Mouse (Mus musculus): ENCODE measurements at regions not wholly inside any gene's neighbourhood (a gene's known extent, or its start where the extent isn't known, plus 50 kb on each side); places are given as distances from the start of the nearest gene placed in this dataset.

GRCm38 (mm10) chr10:107217376-107218235 is 53.9 kb upstream of the Lin7a start:
- in situ Hi-C loops (cut with MboI; ENCODE audit: low pct_unique_long_range_greater_than_20kb), result no loop called here
- ATAC-seq (no peak), DNase-seq (ENCODE audit: low read depth, low spot score) (no peak)
- TF ChIP-seq CTCF (IDR thresholded peaks at IDR 0.05), result no peak
- CTCF ChIA-PET, result interaction anchor here (1.4 kb wide), 1 partner anchor 51 kb away, joined by 5 read pairs; no protein-coding TSS in a partner anchor
- POLR2A ChIA-PET, result interaction anchor here (0.7 kb wide), 1 partner anchor 479 kb away, joined by 3 read pairs; no protein-coding TSS in a partner anchor
- H3K27me3 ChIP-seq, result no peaks in the 10 kb centered on the region

GRCm38 (mm10) chr10:107218861-107219430 is 52.5 kb upstream of the Lin7a start:
- H3K27me3 ChIP-seq, result no peaks in the 10 kb centered on the region
- ChIA-PET POLR2A (no interaction called here), CTCF (no interaction called here)
- in situ Hi-C loops (cut with MboI; ENCODE audit: low pct_unique_long_range_greater_than_20kb), result no loop called here
- ATAC-seq (no peak), DNase-seq (ENCODE audit: low read depth, low spot score) (no peak)
- TF ChIP-seq CTCF (IDR thresholded peaks at IDR 0.05), result no peak

GRCm38 (mm10) chr10:107219621-107220370 is 51.7 kb upstream of the Lin7a start:
- CTCF ChIA-PET, result no interaction called here
- in situ Hi-C loops (cut with MboI; ENCODE audit: low pct_unique_long_range_greater_than_20kb), result no loop called here
- DNase-seq (ENCODE audit: low read depth, low spot score) (no peak), ATAC-seq (no peak)
- POLR2A ChIA-PET, result no interaction called here
- no peak for TF ChIP-seq CTCF (IDR thresholded peaks at IDR 0.05)
- H3K27me3 ChIP-seq, result no peaks in the 10 kb centered on the region

- ChIA-PET CTCF (no interaction called here), POLR2A (no interaction called here)
Observed at GRCm38 (mm10) chr10:107220501-107220900, 51.0 kb upstream of the Lin7a start.

GRCm38 (mm10) chr10:107221151-107221650 is 50.3 kb upstream of the Lin7a start:
- no peaks in the 10 kb centered on the region for H3K27me3 ChIP-seq
- no peak for TF ChIP-seq CTCF (IDR thresholded peaks at IDR 0.05)
- in situ Hi-C loops (cut with MboI; ENCODE audit: low pct_unique_long_range_greater_than_20kb), result no loop called here
- no peak for DNase-seq (ENCODE audit: low read depth, low spot score)
- ChIA-PET POLR2A (no interaction called here), CTCF (no interaction called here)
- no peak for ATAC-seq

More at GRCm38 (mm10) chr10:107220501-107220900, 51.0 kb upstream of the Lin7a start:
- ATAC-seq, result no peak
- no peak for TF ChIP-seq CTCF (IDR thresholded peaks at IDR 0.05)
- DNase-seq (ENCODE audit: low read depth, low spot score), result no peak
- H3K27me3 ChIP-seq, result no peaks in the 10 kb centered on the region
- in situ Hi-C loops (cut with MboI; ENCODE audit: low pct_unique_long_range_greater_than_20kb), result no loop called here

Measured in Patski (cell line).